Mouse (Mus musculus) megakaryocyte progenitor cell, adult 5-6 weeks (primary cell): ENCODE data around the gene Ttbk2. TPM values are rescaled to one million over a fixed set of nuclear protein-coding genes. Genes with fewer than 3 reads are reported as not detected.

Experiments used
- ATAC-seq: replicated peaks from 2 replicates; pipeline ENCODE4 v1.8.0; 2016; ENCODE audit warnings: mild to moderate bottlenecking, moderate TSS enrichment, inconsistent platforms; ENCODE audit not compliant: poor library complexity
- total RNA-seq, 2 experiments: library from RNA; stranded (forward) in 1 of 2; stranded (reverse) in 1 of 2; fragments of 157-497, 149-512 nt in 1 of 2; fragments of 200-1000 nt in 1 of 2; gene quantifications; 2 replicates each; pipeline versions ENCODE4 v1.2.3 to v1.2.4; 2015 to 2017

Ttbk2 gene
- total RNA-seq (2015) (4.0 and 5.2 TPM in 2 replicates), total RNA-seq (2017) (4.5 and 7.4 TPM in 2 replicates)

- peak; percentile 99 for ATAC-seq
Observed at GRCm38 (mm10) chr2:120850424-120851082, at the start of gene Ttbk2. Gene Ttbk2 (minus strand): TSS chr2:120850604.

GRCm38 (mm10) chr2:120896361-120896760 lies 46.0 kb upstream of the Ttbk2 start:
- ATAC-seq = no peak

- ATAC-seq = no peak
Observed at GRCm38 (mm10) chr2:120887601-120888000, 37.2 kb upstream of the Ttbk2 start.

- no peak for ATAC-seq
Observed at GRCm38 (mm10) chr2:120873192-120873591, 22.8 kb upstream of the Ttbk2 start.

GRCm38 (mm10) chr2:120871447-120872336 lies 21.3 kb upstream of the Ttbk2 start:
- ATAC-seq = no peak

GRCm38 (mm10) chr2:120867336-120867735 lies 16.9 kb upstream of the Ttbk2 start:
- ATAC-seq = no peak

GRCm38 (mm10) chr2:120866561-120866960 lies 16.2 kb upstream of the Ttbk2 start:
- ATAC-seq = peak; percentile 78; the same call in 1 of the 2 replicates

- no peak for ATAC-seq
Observed at GRCm38 (mm10) chr2:120863389-120863788, 13.0 kb upstream of the Ttbk2 start.

- no peak for ATAC-seq
Observed at GRCm38 (mm10) chr2:120860699-120861098, 10.3 kb upstream of the Ttbk2 start.

- no peak for ATAC-seq
Observed at GRCm38 (mm10) chr2:120858131-120858530, 7.7 kb upstream of the Ttbk2 start.

GRCm38 (mm10) chr2:120853151-120853550 lies 2.7 kb upstream of the Ttbk2 start:
- no peak for ATAC-seq

- no peak for ATAC-seq
Observed at GRCm38 (mm10) chr2:120852626-120853025, 2.2 kb upstream of the Ttbk2 start.

- 0 out of 2 replicates have a peak, but pooled peaks have one; percentile 8 for ATAC-seq
Observed at GRCm38 (mm10) chr2:120849449-120850423, 668 bp downstream of the Ttbk2 start, which contains the start of gene Cdan1. Gene Cdan1 (minus strand): TSS chr2:120850128.

GRCm38 (mm10) chr2:120845280-120845679 lies 5.1 kb downstream of the Ttbk2 start:
- ATAC-seq = no peak

GRCm38 (mm10) chr2:120843990-120844389 lies 6.4 kb downstream of the Ttbk2 start:
- peak; percentile 42; the same call in 1 of the 2 replicates for ATAC-seq

GRCm38 (mm10) chr2:120841211-120841610 lies 9.2 kb downstream of the Ttbk2 start:
- no peak for ATAC-seq

- ATAC-seq = no peak
Observed at GRCm38 (mm10) chr2:120835167-120835566, 15.2 kb downstream of the Ttbk2 start.

- ATAC-seq = peak; percentile 78
Observed at GRCm38 (mm10) chr2:120826936-120827638, 23.3 kb downstream of the Ttbk2 start.

GRCm38 (mm10) chr2:120770265-120770935 lies 80.0 kb downstream of the Ttbk2 start:
- ATAC-seq = 0 out of 2 replicates have a peak, but pooled peaks have one; percentile 26
